Mouse (Mus musculus) mouse embryonic stem cell (cell line): ENCODE data around the gene Upp1.

Experiments
- in situ Hi-C, 2 experiments: fragments of 300-500 bp; cut with MboI; formaldehyde crosslinking; loops; 1 replicate in 1 of 2; 3 replicates in 1 of 2; pipeline ENCODE4 v1.14.3; 2019 to 2020; ENCODE audit warnings: low sequenced_read_pairs in 2 of 2, low pct_unique_long_range_greater_than_20kb in 1 of 2, mixed read lengths in 1 of 2; ENCODE audit not compliant: unreplicated experiment in 1 of 2

The Upp1 gene

GRCm38 (mm10) chr11:9118050-9118420 is at the start of gene Upp1:
TSS of gene Upp1 (plus strand) at chr11:9118103.
- in situ Hi-C loops, result loop anchor here in 1 of 2 experiments (10.0 kb wide), 1 partner anchor 103 kb away; the partner anchor contains the start of gene Hus1

- in situ Hi-C loops, result no loop called here
Observed at GRCm38 (mm10) chr11:9076444-9076843, 41.5 kb upstream of the Upp1 start.

DNA sequence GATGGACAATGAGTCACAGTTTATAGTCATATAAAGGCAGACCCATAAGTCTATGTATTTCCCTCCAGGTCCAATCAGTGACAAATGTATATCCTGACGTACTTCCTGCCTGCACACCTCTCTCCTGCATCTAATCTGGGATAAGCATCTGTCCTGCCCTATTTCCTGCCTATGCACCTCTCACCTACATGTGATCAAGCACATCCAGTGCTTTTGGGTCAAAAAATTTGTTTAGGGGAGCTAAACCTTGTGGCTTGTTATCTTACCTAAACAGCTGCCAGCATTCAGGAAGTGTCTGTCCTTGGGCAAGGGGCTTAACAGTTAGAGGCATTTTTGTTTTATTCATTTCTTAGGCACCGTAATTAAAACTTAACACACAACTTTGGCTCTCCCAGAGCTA is 4.7 kb upstream of the Upp1 start:
- in situ Hi-C loops, result loop anchor here in 1 of 2 experiments (10.0 kb wide), 1 partner anchor 98 kb away; the partner anchor contains the start of gene Hus1

- in situ Hi-C loops, result loop anchor here in 1 of 2 experiments (10.0 kb wide), 1 partner anchor 101 kb away; the partner anchor contains the start of gene Hus1
Observed at GRCm38 (mm10) chr11:9115367-9116120, 2.4 kb upstream of the Upp1 start.

DNA sequence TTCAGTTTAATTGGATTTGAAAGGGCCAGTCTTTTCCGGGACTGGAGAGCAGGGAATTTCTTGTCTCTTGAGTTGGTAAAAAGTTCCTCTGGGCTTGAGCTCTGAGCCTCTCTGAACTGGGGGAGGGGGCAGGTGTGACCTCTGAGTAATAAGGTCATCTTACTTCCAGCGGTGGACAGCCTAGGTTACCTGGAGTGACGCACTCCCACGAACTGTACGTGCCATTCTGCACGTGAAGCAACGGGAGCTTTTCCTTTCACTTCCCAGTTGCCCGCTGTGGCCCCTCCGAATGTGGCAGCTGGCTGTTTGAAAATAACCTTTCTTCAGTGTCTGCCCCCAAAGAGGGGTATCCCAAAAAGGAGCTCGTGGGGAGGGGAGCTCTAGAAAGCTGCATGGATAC is 1.8 kb upstream of the Upp1 start:
- in situ Hi-C loops, result loop anchor here in 1 of 2 experiments (10.0 kb wide), 1 partner anchor 101 kb away; the partner anchor contains the start of gene Hus1

- in situ Hi-C loops, result loop anchor here in 1 of 2 experiments (10.0 kb wide), 1 partner anchor 102 kb away; the partner anchor contains the start of gene Hus1
Observed at GRCm38 (mm10) chr11:9116916-9117315, 987 bp upstream of the Upp1 start.

GRCm38 (mm10) chr11:9117358-9118049 is 399 bp upstream of the Upp1 start:
- in situ Hi-C loops, result loop anchor here in 1 of 2 experiments (10.0 kb wide), 1 partner anchor 103 kb away; the partner anchor contains the start of gene Hus1

- in situ Hi-C loops, result loop anchor here in 1 of 2 experiments (10.0 kb wide), 1 partner anchor 104 kb away; the partner anchor contains the start of gene Hus1
Observed at GRCm38 (mm10) chr11:9118421-9119121, 668 bp downstream of the Upp1 start.

GRCm38 (mm10) chr11:9119231-9120020 is 1.5 kb downstream of the Upp1 start:
- in situ Hi-C loops, result loop anchor here in 1 of 2 experiments (10.0 kb wide), 1 partner anchor 105 kb away; the partner anchor contains the start of gene Hus1

DNA sequence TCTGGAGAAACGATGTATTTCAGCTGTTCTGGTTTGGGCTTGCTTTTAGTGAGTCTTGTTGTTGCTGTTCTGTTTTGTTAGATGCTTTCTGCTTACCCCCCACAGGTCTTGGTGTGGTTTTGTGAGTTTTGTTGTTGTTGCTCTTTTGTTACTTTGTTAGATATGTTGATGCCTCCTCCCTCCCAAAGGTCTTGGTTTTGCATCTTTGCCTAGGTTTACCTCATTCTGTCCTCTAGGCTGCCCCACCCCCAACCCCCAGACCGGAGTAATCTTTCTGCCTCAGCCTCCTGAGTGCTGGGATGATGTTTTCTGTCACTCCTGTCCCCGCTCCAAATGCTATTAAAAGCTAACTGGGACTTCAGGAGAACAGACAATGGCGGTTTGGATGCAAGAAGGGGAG is 4.4 kb downstream of the Upp1 start:
- in situ Hi-C loops, result no loop called here

GRCm38 (mm10) chr11:9126373-9127107 is 8.6 kb downstream of the Upp1 start:
- in situ Hi-C loops, result no loop called here

DNA sequence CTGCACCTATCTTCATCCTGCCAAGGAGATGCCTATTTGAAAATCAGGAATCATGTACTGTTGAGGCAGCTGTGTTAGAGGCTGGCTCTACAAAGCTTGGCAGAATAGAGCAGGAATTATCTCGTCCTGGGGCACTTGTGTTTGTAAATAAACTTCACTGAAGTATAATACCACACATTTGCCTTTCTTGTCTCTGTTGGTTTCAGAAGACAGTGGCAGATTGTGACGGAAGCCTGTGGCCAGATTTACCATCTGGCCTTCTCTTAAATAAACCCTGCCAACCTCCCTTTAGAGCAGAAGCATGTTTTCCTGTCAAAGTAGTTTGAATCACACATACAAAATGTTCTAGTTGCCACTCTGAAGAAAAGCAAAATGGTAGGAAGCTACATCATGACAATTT is 10.2 kb downstream of the Upp1 start:
- in situ Hi-C loops, result no loop called here

- in situ Hi-C loops, result no loop called here
Observed at GRCm38 (mm10) chr11:9129528-9129927, 11.6 kb downstream of the Upp1 start.

DNA sequence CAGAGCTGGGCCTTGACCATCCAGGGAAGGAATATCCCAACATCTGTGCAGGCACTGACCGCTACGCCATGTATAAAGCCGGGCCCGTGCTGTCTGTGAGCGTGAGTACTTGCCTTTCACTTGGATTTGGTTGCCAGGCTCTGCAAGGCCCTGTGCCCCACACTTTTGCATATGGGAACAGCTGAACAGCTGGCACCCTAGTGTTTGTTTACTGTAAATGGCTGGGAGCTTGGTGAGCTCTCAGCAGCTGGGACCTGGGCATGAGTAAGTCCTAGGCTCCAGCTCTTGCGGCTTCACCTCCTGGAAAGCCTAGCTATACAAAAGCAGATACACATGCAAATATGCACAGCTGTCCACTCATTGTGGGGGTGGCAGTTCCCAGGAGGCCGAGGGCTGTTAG is 13.8 kb downstream of the Upp1 start:
- in situ Hi-C loops, result no loop called here

GRCm38 (mm10) chr11:9135589-9136246 is 17.8 kb downstream of the Upp1 start:
- in situ Hi-C loops, result loop anchor here (5.0 kb wide), 1 partner anchor 148 kb away; no protein-coding TSS in a partner anchor

DNA sequence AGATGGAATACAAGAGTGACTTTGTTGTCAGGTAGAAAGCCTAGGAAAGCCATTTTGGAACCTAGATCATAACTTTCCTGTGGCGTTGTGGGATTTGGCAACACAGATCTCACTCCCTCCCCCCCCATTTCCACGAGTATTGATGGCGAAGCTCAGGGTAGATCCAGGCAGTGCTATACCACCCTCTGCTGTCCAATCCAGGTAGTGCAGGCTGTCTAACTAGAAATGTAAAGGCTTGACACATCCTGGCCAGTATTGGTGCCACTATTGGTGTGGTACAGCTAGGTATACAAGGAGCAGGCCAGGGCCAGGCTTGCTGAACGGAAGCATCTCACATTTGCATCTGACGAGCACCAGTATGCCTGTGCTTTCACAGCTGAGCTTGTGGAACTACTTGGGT is 18.6 kb downstream of the Upp1 start:
- in situ Hi-C loops, result loop anchor here (5.0 kb wide), 1 partner anchor 149 kb away; no protein-coding TSS in a partner anchor

DNA sequence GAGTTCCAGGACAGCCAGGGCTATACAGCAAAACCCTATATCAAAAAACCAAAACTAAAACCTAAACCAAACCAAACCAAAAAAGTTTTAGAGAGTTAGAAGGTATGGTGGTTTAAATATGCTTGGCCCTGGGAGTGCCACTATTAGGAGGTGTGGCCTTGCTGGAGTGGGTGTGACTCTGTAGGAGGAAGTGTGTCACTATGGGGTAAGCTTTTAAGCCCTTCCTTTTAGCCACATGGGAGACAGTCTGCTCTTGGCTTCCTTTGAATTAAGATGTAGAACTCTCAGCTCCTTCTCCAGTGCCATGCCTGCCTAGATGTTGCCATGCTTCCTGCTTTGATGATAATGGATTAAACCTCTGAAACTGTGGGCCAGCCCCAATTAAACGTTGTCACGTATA is 27.2 kb downstream of the Upp1 start:
- in situ Hi-C loops, result no loop called here
